Mouse (Mus musculus) embryonic facial prominence, embryonic 13.5 days (tissue): Measurements from ENCODE around the gene Emc7. TPM values are rescaled to one million over a fixed set of nuclear protein-coding genes. Genes with fewer than 3 reads are reported as not detected.

Experiments used
- ATAC-seq: fragments of 200-750 bp; cut with Nextera tagmentation; 2 replicates; pipeline ENCODE4 v1.8.0; 2017; ENCODE audit warnings: low read depth; ENCODE audit not compliant: insufficient number of reproducible peaks, insufficient read depth, low FRiP score, low TSS enrichment
- H3K27ac ChIP-seq: fragments of 300-500 bp; sonication (generic); 2 replicates; pipeline ENCODE4 v1.5.1; 2015; ENCODE audit warnings: moderate library complexity, mild to moderate bottlenecking, inconsistent platforms
- H3K27me3 ChIP-seq: fragments of 300-500 bp; sonication (generic); 2 replicates; pipeline ENCODE4 v1.6.1; 2015; ENCODE audit warnings: mild to moderate bottlenecking, inconsistent platforms
- H3K36me3 ChIP-seq: fragments of 300-500 bp; sonication (generic); 2 replicates; pipeline ENCODE4 v1.6.1; 2015; ENCODE audit warnings: mild to moderate bottlenecking, inconsistent platforms
- H3K4me1 ChIP-seq: fragments of 300-500 bp; sonication (generic); 2 replicates; pipeline ENCODE4 v1.6.1; 2015; ENCODE audit warnings: inconsistent platforms
- H3K4me2 ChIP-seq: fragments of 300-500 bp; sonication (generic); 2 replicates; pipeline ENCODE4 v1.6.1; 2015; ENCODE audit warnings: moderate library complexity, mild to moderate bottlenecking, inconsistent platforms
- H3K4me3 ChIP-seq: fragments of 300-500 bp; sonication (generic); 2 replicates; pipeline ENCODE4 v1.5.1; 2015; ENCODE audit warnings: mild to moderate bottlenecking, inconsistent platforms
- H3K9ac ChIP-seq: fragments of 300-500 bp; sonication (generic); 2 replicates; pipeline ENCODE4 v1.6.1; 2015; ENCODE audit warnings: mild to moderate bottlenecking, inconsistent platforms
- H3K9me3 ChIP-seq: fragments of 300-500 bp; sonication (generic); 2 replicates; pipeline ENCODE4 v1.6.1; 2016; ENCODE audit warnings: inconsistent platforms
- whole genome bisulfite sequencing: fragments of 180-500 bp; shearing (Covaris S2); methylation state at CpG from one replicate; pipeline ENCODE4 v1.1.7; 2015; ENCODE audit warnings: mixed read lengths; 5-methylcytosine and 5-hydroxymethylcytosine counted together
- polyA plus RNA-seq: library from polyadenylated mRNA; unstranded; fragments of >200 nt; fragmentation: Nextera tagmentation; extraction: Ambion mirVana; gene quantifications from 2 replicates; pipeline ENCODE4 v1.2.1, GENCODE M21; 2015

Emc7 gene
- polyA plus RNA-seq, 1 experiment from 2014 or later, result 14.9 TPM

DNA sequence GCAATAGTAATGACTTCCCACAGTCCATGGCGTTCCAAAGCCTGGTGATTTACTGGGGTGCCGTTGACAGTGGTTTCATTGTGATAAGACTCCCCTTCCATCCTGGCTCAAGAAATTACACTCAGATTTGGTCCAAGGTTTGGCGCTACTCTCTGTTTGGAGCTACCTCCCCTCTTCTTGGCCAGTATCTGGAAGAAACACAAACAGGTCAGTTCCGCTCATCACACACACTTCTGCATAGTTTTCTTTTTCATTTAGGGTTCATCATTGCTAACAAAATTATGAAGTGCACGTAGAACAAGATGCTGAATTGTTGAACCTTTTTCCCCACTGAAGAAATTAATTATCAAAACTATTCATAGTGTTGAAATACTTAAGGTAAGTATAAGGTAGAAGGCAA is 25.9 kb downstream of the Emc7 start, which contains the start of gene Chrm5:
Chrm5 (minus strand) TSS at position 101 of the 400 bp plus-strand sequence.
- Histone ChIP-seq H3K27me3 (no peaks in the 10 kb centered on the region), H3K36me3 (no peaks in the 10 kb centered on the region), H3K27ac (no peak within 1 kb of the TSS), H3K4me3 (no peak within 1 kb of the TSS), H3K9ac (no peak within 1 kb of the TSS), H3K9me3 (no peaks in the 10 kb centered on the region), H3K4me2 (no peak within 1 kb of the TSS), H3K4me1 (no peaks in the 10 kb centered on the region)
- 91% methylated on average over 5 of the region's 5 CpGs for WGBS
- no peak for ATAC-seq

DNA sequence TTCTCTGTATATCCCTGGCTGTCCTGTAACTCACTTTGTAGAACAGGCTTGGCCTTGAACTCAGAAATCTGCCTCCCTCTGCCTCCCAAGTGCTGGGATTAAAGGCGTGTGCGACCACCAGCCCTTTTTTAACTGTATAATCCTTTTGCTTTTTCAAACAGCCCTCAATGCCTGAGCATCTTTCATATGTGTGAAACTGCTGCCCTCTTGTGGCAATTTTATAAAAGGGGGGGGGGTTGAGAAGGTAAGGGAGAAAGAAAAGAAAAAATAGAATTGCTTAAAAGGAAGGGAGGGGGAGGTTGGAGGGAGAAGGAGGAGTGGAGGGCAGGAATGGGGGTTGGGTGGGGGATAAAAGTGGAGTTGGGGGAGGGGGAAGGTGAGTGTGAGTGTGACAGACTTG is 26.8 kb downstream of the Emc7 start:
- H3K4me1 ChIP-seq, result no peaks in the 10 kb centered on the region
- H3K27me3 ChIP-seq, result no peaks in the 10 kb centered on the region
- H3K4me2 ChIP-seq, result no peak overlapping the region
- H3K9ac ChIP-seq, result no peak overlapping the region
- 1% methylated on average over 2 of the region's 2 CpGs for WGBS
- ATAC-seq, result no peak
- no peak overlapping the region for H3K27ac ChIP-seq
- H3K36me3 ChIP-seq, result no peaks in the 10 kb centered on the region
- no peaks in the 10 kb centered on the region for H3K9me3 ChIP-seq
- H3K4me3 ChIP-seq, result no peak overlapping the region

DNA sequence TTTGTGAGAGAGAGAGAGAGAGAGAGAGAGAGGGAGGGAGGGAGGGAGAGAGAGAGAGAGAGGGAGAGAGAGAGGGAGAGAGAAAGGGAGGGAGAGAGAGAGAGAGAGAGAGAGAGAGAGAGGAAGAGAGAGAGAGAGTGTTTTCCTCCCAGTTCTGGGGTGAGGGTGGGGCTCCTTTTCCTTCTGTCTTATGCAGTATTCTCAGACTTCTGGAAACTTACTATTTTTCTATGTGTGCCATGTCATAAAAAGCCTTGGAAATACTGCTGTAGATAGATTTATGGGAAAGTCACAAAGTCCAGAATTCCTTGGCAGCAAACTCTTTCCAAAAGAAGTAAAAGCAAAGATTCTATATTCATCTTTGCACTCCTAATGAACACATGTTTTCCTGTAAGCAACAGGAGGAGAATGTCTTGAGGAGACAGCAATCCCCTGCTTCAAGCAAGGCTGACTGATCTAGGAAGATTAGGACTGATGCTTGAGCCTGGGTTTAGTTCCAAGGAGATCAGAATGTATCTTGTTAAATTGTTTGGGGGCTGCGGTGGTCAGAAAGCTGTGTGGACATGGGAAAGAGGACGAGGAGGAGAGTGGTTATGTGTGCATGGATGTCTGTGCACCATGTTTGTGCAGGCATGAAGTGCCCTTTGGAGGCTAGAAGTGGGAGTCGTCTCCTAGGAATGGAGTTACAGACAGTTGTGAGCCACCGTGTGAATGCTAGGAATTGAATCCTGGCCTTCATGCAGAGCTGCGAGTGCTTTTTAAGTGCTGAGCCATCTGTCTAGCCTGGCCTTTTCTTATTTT is 27.9 kb downstream of the Emc7 start:
- no peak for ATAC-seq
- Histone ChIP-seq H3K36me3 (no peaks in the 10 kb centered on the region), H3K9ac (no peak overlapping the region), H3K4me2 (no peak overlapping the region), H3K9me3 (no peaks in the 10 kb centered on the region), H3K27ac (no peak overlapping the region), H3K4me3 (no peak overlapping the region), H3K4me1 (no peaks in the 10 kb centered on the region), H3K27me3 (no peaks in the 10 kb centered on the region)
- WGBS, result 75% methylated on average over 5 of the region's 5 CpGs

DNA sequence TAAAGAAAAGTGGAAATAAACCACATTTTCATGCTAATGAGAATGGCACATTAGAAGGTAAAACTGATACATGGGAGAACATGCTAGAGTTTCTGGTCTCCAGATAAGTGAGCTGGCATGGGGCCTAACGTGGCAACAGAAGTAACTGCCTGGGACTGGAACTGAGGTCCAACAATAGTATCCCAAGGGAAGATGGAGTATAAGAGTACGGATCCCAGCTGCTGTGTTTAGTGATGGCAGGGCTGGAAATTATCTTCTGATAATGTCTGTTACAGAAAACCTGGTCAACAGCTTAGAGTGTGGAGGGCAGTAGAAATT is 28.5 kb downstream of the Emc7 start:
- Histone ChIP-seq H3K4me1 (no peaks in the 10 kb centered on the region), H3K27ac (no peak overlapping the region)

DNA sequence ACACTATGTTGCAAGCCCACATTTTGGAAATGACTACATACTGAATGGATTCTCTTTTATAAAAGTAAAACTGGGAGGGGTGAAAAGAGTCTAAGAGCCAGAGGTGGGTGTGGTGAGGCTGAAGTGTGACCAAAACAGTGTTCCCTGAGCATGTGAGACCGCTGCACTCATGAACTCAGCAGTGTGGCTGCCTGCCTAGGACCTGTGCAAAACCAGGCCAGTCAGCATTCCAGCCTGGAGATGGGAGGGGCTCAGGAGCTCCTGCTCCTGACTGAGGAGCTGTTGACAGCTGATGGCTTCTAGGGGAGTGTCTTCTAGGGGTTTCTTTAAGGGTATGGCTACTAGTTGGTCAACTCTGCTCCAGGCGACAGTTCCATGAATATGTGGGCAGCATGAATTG is 30.1 kb downstream of the Emc7 start:
- no peak overlapping the region for H3K27ac ChIP-seq
- WGBS, result 68% methylated on average over 2 of the region's 2 CpGs
- ATAC-seq, result no peak

More for the DNA sequence above, 28.5 kb downstream of the Emc7 start:
- no peak overlapping the region for H3K9ac ChIP-seq
- no peak overlapping the region for H3K4me2 ChIP-seq
- H3K36me3 ChIP-seq, result no peaks in the 10 kb centered on the region
- no peaks in the 10 kb centered on the region for H3K9me3 ChIP-seq
- no peak for ATAC-seq
- H3K27me3 ChIP-seq, result no peaks in the 10 kb centered on the region
- 80% methylated on average over 2 of the region's 2 CpGs for WGBS
- H3K4me3 ChIP-seq, result no peak overlapping the region

DNA sequence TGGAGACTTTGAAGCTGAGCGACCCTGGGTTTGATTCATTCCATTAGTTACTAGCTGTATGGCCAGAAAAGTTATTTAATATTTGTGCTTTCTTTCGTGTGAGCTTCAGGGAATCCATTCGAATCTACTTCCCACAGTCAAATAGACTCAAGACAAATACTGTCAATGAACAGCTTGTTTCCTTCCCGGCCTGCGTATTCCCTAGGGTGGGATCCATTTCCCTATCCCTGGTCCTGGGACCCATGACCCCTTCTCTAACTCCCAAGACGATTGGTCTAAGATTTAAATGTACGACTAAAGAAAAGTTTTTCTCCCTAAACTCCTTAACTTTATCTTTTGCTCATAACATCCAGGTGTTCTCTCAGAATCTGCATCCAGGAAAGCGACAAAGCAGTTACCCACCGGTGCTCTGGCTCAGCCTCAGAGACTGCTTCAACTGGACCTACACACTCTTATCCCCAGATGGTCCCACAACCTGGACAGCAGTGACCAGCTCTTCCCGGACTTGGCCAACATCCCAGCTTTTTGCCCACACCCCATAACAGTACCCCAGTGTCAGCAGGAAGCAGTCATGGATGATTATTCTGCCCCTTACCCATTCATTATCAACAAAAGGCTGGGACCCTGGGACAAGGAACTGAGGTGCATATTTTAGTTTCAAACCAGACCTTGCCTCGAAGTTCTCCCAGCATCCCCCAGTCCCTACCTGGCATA is 35.8 kb downstream of the Emc7 start:
- no peak overlapping the region for H3K4me2 ChIP-seq
- H3K4me3 ChIP-seq, result no peak overlapping the region
- no peak for ATAC-seq
- no peaks in the 10 kb centered on the region for H3K36me3 ChIP-seq
- no peaks in the 10 kb centered on the region for H3K9me3 ChIP-seq
- WGBS, result 71% methylated on average over 11 of the region's 11 CpGs
- H3K27me3 ChIP-seq, result no peaks in the 10 kb centered on the region
- no peak overlapping the region for H3K9ac ChIP-seq
- no peak overlapping the region for H3K27ac ChIP-seq
- H3K4me1 ChIP-seq, result peaks cover 14% of the 10 kb centered on the region

More for the DNA sequence above, 30.1 kb downstream of the Emc7 start:
- Histone ChIP-seq H3K9ac (no peak overlapping the region), H3K27me3 (no peaks in the 10 kb centered on the region), H3K36me3 (no peaks in the 10 kb centered on the region), H3K4me2 (no peak overlapping the region), H3K9me3 (no peaks in the 10 kb centered on the region), H3K4me3 (no peak overlapping the region), H3K4me1 (no peaks in the 10 kb centered on the region)

DNA sequence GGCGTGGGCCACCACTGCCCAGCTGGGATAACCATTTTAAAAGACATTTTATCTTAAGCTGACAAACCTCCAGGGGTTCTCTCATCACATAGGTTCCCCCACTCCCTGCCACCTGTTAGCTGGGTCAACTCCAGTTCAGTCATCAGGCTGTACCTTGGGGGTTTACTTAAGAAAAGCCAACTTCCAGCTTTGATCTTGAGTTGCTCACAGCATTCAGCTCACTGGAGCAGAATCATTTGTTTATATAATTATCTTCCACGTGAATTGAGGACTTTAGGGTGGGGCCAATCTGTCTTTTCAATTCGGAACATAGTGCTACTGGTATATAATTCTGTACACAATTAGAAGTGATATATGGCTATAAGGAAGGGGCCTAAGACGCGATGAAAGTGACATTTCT is 36.8 kb downstream of the Emc7 start:
- H3K4me1 ChIP-seq, result peaks cover 14% of the 10 kb centered on the region
- H3K4me3 ChIP-seq, result no peak overlapping the region
- no peak overlapping the region for H3K27ac ChIP-seq
- H3K36me3 ChIP-seq, result no peaks in the 10 kb centered on the region
- no peak overlapping the region for H3K9ac ChIP-seq
- ATAC-seq, result no peak
- no peaks in the 10 kb centered on the region for H3K27me3 ChIP-seq
- WGBS, result 67% methylated on average over 5 of the region's 5 CpGs
- no peaks in the 10 kb centered on the region for H3K9me3 ChIP-seq
- H3K4me2 ChIP-seq, result no peak overlapping the region; the same call in 1 of the 2 replicates

DNA sequence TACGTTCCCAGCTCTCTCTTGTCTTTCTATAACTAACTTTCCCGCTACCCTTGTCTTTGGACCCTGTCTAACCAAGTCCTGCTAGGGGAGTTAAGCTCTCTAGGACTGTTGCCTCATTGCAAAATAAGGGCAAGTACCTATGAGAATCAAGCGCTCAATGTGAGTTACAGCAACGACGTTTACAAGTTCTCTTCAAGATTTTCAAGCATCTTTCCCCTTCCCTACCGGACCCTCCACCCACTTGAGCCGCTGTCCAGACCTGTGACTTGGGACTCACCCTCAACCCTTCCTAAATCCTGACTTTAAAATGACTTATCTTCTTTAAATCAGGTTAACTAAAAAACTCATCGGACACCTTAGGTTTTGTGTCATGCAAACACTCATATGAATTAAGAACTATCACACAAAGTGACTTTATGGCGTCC is 37.6 kb downstream of the Emc7 start:
- Histone ChIP-seq H3K27me3 (no peaks in the 10 kb centered on the region), H3K9me3 (no peaks in the 10 kb centered on the region), H3K4me2 (peak overlapping the region; percentile 71), H3K36me3 (no peaks in the 10 kb centered on the region), H3K4me1 (peaks cover 14% of the 10 kb centered on the region), H3K4me3 (peak overlapping the region; percentile 73), H3K9ac (peak overlapping the region; percentile 99), H3K27ac (peak overlapping the region; percentile 99)
- no peak for ATAC-seq
- WGBS, result 8% methylated on average over 9 of the region's 9 CpGs

DNA sequence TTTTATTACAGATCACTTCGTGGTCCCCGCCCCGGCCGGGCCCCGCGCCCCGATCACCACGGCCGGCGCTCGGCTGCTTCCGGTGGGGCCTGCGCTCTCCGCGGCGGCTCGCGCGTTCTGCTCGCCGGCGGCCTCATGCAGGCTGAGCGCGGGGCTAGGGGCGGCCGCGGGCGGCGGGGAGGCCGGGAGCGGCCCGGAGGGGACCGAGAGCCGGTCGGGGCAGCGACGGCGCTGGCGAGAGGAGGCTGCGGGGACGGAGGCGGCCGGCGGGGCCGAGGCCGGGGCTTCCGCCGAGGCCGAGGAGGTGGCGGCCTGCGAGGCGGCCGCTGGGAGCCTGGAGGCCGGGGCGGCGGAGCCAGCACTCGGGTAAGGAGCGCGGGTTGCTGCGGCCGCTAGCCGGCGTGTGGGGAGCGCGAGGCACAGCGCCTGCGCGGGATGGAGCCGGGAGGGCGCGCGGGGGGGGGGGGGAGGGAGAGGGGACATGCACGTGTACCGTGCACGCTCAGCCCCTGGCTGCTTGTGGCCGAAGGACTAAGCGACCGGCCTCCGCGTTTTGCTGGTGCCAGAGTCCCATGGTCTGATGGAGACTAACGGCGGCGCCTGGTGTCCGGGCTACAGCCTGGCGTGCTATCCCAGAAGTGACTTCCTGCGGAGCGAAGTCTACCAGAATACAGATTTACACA is 38.2 kb downstream of the Emc7 start, which contains the start of gene Aven:
Aven (plus strand) TSS at position 109 of the 683 bp plus-strand sequence.
- H3K36me3 ChIP-seq, result no peaks in the 10 kb centered on the region
- peak within 1 kb of the TSS; percentile 73 for H3K4me3 ChIP-seq
- WGBS, result under 1% methylated on average over 72 of the region's 87 CpGs
- ATAC-seq, result peak; percentile 91
- peak within 1 kb of the TSS; percentile 99 for H3K27ac ChIP-seq
- no peaks in the 10 kb centered on the region for H3K9me3 ChIP-seq
- H3K4me1 ChIP-seq, result peaks cover 14% of the 10 kb centered on the region
- peak within 1 kb of the TSS; percentile 71 for H3K4me2 ChIP-seq
- peak within 1 kb of the TSS; percentile 99 for H3K9ac ChIP-seq
- no peaks in the 10 kb centered on the region for H3K27me3 ChIP-seq

DNA sequence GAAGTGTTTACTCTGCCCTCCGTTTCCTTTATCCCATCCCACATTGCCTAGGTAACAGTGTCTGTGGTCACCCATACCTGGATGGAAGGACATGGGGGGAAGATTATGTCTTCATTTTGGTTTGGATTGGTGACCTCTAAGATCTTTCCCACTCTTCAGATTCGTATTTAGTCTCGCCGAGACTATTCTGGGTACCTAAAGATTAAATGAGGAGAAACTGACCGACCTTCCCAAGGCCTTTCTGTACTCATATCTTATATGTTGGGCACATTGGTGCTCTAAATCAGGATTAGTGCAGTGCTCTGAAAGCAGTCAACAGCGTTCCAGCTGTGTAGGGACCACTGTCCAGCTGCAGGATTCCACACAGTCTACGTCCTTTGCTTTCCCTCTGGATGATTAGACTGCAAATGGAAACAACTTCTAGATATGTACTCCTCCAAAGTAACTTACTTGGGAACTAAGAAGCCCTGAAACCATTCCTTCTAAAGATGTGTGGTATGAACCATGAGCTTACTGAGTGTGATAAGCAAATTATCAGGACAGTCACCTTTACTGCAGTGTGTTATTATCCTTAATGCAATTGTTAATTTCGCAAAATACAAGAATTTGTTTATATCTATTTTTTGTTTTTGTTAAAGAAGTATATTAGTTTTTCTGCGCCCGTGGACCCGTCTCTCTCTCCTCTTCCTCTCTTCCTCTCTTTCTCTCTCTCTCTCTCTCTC is 38.9 kb downstream of the Emc7 start:
- WGBS, result 46% methylated on average over 11 of the region's 11 CpGs
- H3K9me3 ChIP-seq, result no peaks in the 10 kb centered on the region
- no peaks in the 10 kb centered on the region for H3K27me3 ChIP-seq
- no peaks in the 10 kb centered on the region for H3K36me3 ChIP-seq
- peak; percentile 22; the same call in 1 of the 2 replicates for ATAC-seq
- peak overlapping the region; percentile 99 for H3K27ac ChIP-seq
- peak overlapping the region; percentile 99 for H3K9ac ChIP-seq
- peak overlapping the region; percentile 71 for H3K4me2 ChIP-seq
- peaks cover 14% of the 10 kb centered on the region for H3K4me1 ChIP-seq
- H3K4me3 ChIP-seq, result peak overlapping the region; percentile 73

DNA sequence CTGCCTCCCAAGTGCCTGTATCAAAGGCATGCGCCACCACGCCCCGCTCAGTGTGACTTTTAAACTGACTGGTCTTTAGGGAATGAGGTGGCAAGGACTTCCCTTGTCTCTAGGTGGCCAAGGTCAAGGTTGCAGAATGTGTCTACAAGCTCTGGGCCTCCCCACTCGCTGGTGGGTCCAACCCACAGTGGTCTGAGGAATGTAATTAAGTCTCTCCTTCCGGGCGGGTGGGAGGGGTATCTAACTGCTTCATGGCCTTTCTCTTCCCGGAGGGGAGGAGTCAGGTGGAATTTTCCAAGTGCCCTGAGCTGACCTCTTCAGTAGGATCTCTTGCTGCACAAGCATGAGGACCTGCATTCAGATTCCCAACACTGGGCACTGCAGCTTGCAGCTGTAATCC is 43.1 kb downstream of the Emc7 start:
- Histone ChIP-seq H3K9ac (no peak overlapping the region), H3K4me1 (peaks cover 7% of the 10 kb centered on the region; the same call in 1 of the 2 replicates), H3K4me2 (no peak overlapping the region), H3K9me3 (no peaks in the 10 kb centered on the region), H3K27me3 (no peaks in the 10 kb centered on the region), H3K4me3 (no peak overlapping the region), H3K36me3 (no peaks in the 10 kb centered on the region), H3K27ac (no peak overlapping the region)
- 61% methylated on average over 7 of the region's 7 CpGs for WGBS
- ATAC-seq, result no peak
